Mouse (Mus musculus): ENCODE data around the gene Scgb2b12. TPM values are rescaled to one million over a fixed set of nuclear protein-coding genes. Genes with fewer than 3 reads are reported as not detected.
"Not testable (repeated sequence)": the region's sequence is repeated elsewhere in the genome, so short reads cannot be mapped to it uniquely, and the experiment has no call there.

The Scgb2b12 gene
- not detected in 2 replicates for polyA plus RNA-seq (2015; fragmentation: Nextera tagmentation; extraction: Ambion mirVana)

DNA sequence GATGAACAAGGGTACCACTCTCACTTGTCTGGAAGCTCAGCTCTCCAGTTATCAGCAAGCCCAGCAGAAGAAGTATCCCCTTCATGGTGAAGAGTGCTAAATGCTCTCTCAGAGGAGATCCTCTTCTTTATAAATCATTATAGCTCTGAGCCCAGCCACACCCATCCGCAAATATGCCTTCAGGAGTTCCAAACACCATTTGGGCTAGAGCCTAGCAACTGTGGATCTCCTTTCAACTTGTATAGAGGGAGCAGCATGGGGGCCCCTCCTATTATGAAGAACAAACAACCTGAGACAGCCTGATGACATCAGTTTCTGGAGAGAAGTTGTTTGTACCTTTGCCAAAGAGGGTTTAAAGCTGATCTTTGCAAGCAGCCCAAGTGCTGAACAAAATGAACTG lies at the start of gene Scgb2b12:
Gene Scgb2b12, minus strand, starts transcription at position 101 of the 400 bp plus-strand sequence.
- H3K27ac ChIP-seq (ENCODE audit: low read length); DNase-seq (ENCODE audit: low spot score); H3K4me2 ChIP-seq (replicated peaks; ENCODE audit: low read depth, low read length); H3K9ac ChIP-seq (replicated peaks; ENCODE audit: low read depth); H3K9me3 ChIP-seq (ENCODE audit: low read length); H3K4me3 ChIP-seq (ENCODE audit: low read depth, low read length); ATAC-seq; H3K4me1 ChIP-seq (ENCODE audit: insufficient read depth, low read depth, low read length); H3K27me3 ChIP-seq (replicated peaks; ENCODE audit: insufficient read depth, low read length); H3K36me3 ChIP-seq (ENCODE audit: insufficient read depth, low read length): not testable (repeated sequence)
- 79% methylated on average over 1 of the region's 1 CpGs for WGBS

DNA sequence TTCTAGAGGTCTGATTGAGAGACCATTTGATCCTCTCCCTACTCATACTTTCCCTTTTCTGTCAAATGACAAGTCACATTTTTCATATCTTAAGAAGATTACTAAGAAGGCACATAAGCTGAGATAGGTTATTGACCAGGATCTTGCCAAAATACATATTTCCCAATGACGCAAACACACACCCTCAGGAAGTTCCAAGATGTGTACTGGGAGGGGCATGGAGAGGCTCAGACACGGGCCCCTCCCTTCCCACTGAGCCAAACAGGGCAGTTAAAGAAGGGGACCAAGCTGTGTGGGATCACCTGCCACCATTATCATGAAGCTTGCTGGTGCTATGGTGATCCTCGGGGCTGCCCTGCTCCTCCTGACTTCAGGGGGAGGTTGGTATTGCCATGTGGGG lies 6.8 kb upstream of the Scgb2b12 start, which contains the start of gene Scgb1b12:
Gene Scgb1b12, plus strand, starts transcription at position 301 of the 400 bp plus-strand sequence.
- 79% methylated on average over 2 of the region's 3 CpGs for whole genome bisulfite sequencing
- not testable (repeated sequence) for H3K27ac ChIP-seq (ENCODE audit: low read length)

More for the DNA sequence above, 6.8 kb upstream of the Scgb2b12 start, which contains the start of gene Scgb1b12:
- not testable (repeated sequence) for H3K9me3 ChIP-seq (ENCODE audit: low read length); DNase-seq (ENCODE audit: low spot score); H3K9ac ChIP-seq (replicated peaks; ENCODE audit: low read depth); ATAC-seq; H3K36me3 ChIP-seq (ENCODE audit: insufficient read depth, low read length); H3K27me3 ChIP-seq (replicated peaks; ENCODE audit: insufficient read depth, low read length); H3K4me1 ChIP-seq (ENCODE audit: insufficient read depth, low read depth, low read length); H3K4me2 ChIP-seq (replicated peaks; ENCODE audit: low read depth, low read length); H3K4me3 ChIP-seq (ENCODE audit: low read depth, low read length)

Other genes with a start within 250 kb of the Scgb2b12 start
- gene Scgb1b10, start 226.4 kb downstream of the Scgb2b12 start, polyA plus RNA-seq (2015; fragmentation: Nextera tagmentation; extraction: Ambion mirVana), result not detected in 2 replicates
- gene Scgb2b11, start 116.1 kb downstream of the Scgb2b12 start, polyA plus RNA-seq (2015; fragmentation: Nextera tagmentation; extraction: Ambion mirVana), result not detected in 2 replicates
- gene Scgb1b11, start 104.4 kb downstream of the Scgb2b12 start, polyA plus RNA-seq (2015; fragmentation: Nextera tagmentation; extraction: Ambion mirVana), result not detected in 2 replicates
- gene Scgb1b12, start 6.9 kb upstream of the Scgb2b12 start, polyA plus RNA-seq (2015; fragmentation: Nextera tagmentation; extraction: Ambion mirVana), result not detected in 2 replicates
- not detected in 2 replicates for gene Scgb1b29, start 114.3 kb upstream of the Scgb2b12 start, polyA plus RNA-seq (2015; fragmentation: Nextera tagmentation; extraction: Ambion mirVana)

Data from lung, postnatal 0 days (tissue).